ENCODE assay signal across 26 mouse cellular contexts in the genomic region with DNA sequence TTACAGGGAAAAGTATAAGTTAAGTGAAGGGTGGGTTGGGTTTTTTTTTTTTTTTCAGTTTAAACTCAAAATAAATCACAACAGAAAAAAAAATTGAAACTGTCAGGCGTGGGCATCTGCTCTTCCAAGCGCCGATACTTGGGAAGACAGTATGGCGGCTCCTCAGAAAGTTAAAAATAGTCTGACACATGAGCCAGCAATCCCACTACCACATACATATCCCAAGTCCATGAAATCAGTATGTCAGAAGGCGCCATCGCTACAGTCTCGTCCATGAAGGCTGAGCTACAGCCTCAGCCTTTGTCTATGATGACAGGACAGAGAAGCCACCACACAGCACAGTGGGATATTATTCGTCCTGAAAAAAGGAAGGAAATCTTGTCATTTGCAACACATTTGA.
"Had no signal": no experiment of that assay in that cellular context is flagged by ENCODE, and none has a peak within 500 bp of the region (broad histone marks: within the 10 kb centered on the region; RNA-seq: fewer than 3 reads in every experiment).

No protein-coding gene starts in this region.

- H3K36me3 ChIP-seq: heart, embryonic 12.5 days; hindbrain, embryonic 10.5 days; hindbrain, embryonic 12.5 days; intestine, embryonic 15.5 days; limb, embryonic 10.5 days; liver, embryonic 13.5 days; liver, embryonic 15.5 days had no signal

- DNase-seq: gastrocnemius, adult 2 months; gastrocnemius, postnatal 10 days; gastrocnemius, postnatal 25 days; heart, adult 18-20 months; heart, postnatal 10 days; heart, postnatal 4 days; kidney, adult 18-20 months; kidney, adult 8-10 months; kidney, postnatal 10 days; kidney, postnatal 25 days; kidney, postnatal 4 days; liver; liver, embryonic 13.5 days had no signal

- H3K4me2 ChIP-seq: heart, embryonic 12.5 days; hindbrain, embryonic 12.5 days; hindbrain, embryonic 14.5 days; intestine, embryonic 15.5 days; limb, embryonic 12.5 days; liver, embryonic 11.5 days; liver, embryonic 13.5 days; liver, embryonic 15.5 days had no signal

- H3K27ac ChIP-seq: gastrocnemius, adult 2 months; heart, embryonic 10.5 days; hindbrain, embryonic 10.5 days; hindbrain, embryonic 12.5 days; hindbrain, embryonic 14.5 days; intestine, embryonic 15.5 days; limb, embryonic 10.5 days; limb, embryonic 12.5 days; liver, embryonic 13.5 days; liver, embryonic 15.5 days had no signal

- H3K27me3 ChIP-seq: heart, embryonic 12.5 days; hindbrain, embryonic 12.5 days; intestine, embryonic 15.5 days; limb, embryonic 12.5 days; liver, embryonic 13.5 days; liver, embryonic 15.5 days had no signal

- ATAC-seq: hindbrain, embryonic 16.5 days; inflammation-experienced regulatory T-cells, adult 6 months; intestine, embryonic 15.5 days; intestine, postnatal 0 days had no signal

- H3K4me1 ChIP-seq: intestine, embryonic 15.5 days; liver, embryonic 13.5 days; liver, embryonic 15.5 days had no signal

- H3K9me3 ChIP-seq: heart, embryonic 10.5 days; heart, embryonic 12.5 days; hindbrain, embryonic 10.5 days; hindbrain, embryonic 12.5 days; intestine, embryonic 15.5 days; limb, embryonic 10.5 days; limb, embryonic 12.5 days; liver, embryonic 13.5 days; liver, embryonic 15.5 days had no signal

- H3K4me3 ChIP-seq: gastrocnemius, adult 2 months; heart, embryonic 10.5 days; heart, embryonic 12.5 days; hindbrain, embryonic 10.5 days; hindbrain, embryonic 12.5 days; intestine, embryonic 15.5 days; limb, embryonic 10.5 days; limb, embryonic 12.5 days; liver, embryonic 13.5 days; liver, embryonic 15.5 days had no signal

- H3K9ac ChIP-seq: heart, embryonic 12.5 days; hindbrain, embryonic 12.5 days; hindbrain, embryonic 14.5 days; intestine, embryonic 15.5 days; limb, embryonic 12.5 days; liver, embryonic 13.5 days; liver, embryonic 15.5 days had no signal
